Mouse (Mus musculus) MEL (cell line): Measurements from ENCODE around the gene Thada. TPM values are rescaled to one million over a fixed set of nuclear protein-coding genes. Genes with fewer than 3 reads are reported as not detected.

Experiments
- DNase-seq: peaks from one replicate; pipeline ENCODE4 v3.0.0; 2011; ENCODE audit warnings: low read depth, low spot score
- H3K27ac ChIP-seq: 2 replicates; pipeline ENCODE4 v1.5.1; 2012; ENCODE audit warnings: low read depth, mild to moderate bottlenecking, control low read depth, low read length, moderate library complexity; ENCODE audit not compliant: control insufficient read depth
- H3K27me3 ChIP-seq, 2 experiments: fragments of 150-350 bp in 1 of 2; sonication (generic) in 1 of 2; 2 replicates each; pipeline ENCODE4 v1.6.1; 2012; ENCODE audit warnings: low read length in 2 of 2, mild to moderate bottlenecking in 2 of 2, improper control_type of control experiment in 1 of 2, moderate library complexity in 1 of 2; ENCODE audit not compliant: insufficient read depth in 2 of 2, control insufficient read depth in 1 of 2
- H3K36me3 ChIP-seq, 2 experiments: 2 replicates each; pipeline ENCODE4 v1.6.1; 2012 to 2014; ENCODE audit warnings: low read length in 2 of 2, improper control_type of control experiment in 1 of 2, inconsistent platforms in 1 of 2, mild to moderate bottlenecking in 1 of 2; ENCODE audit not compliant: insufficient read depth in 2 of 2, control insufficient read depth in 1 of 2
- H3K4me1 ChIP-seq, 2 experiments: fragments of 150-350 bp in 1 of 2; sonication (generic) in 1 of 2; 2 replicates each; pipeline ENCODE4 v1.6.1; 2012; ENCODE audit warnings: low read length in 2 of 2, improper control_type of control experiment in 1 of 2, mild to moderate bottlenecking in 1 of 2; ENCODE audit not compliant: insufficient read depth in 2 of 2, control insufficient read depth in 1 of 2
- H3K4me3 ChIP-seq, 2 experiments: fragments of 150-350 bp in 1 of 2; sonication (generic) in 1 of 2; 2 replicates each; pipeline ENCODE4 v1.5.1; 2012; ENCODE audit warnings: low read depth in 2 of 2, low read length in 2 of 2, mild to moderate bottlenecking in 2 of 2, moderate library complexity in 2 of 2, control low read depth in 1 of 2, improper control_type of control experiment in 1 of 2; ENCODE audit not compliant: control insufficient read depth in 1 of 2, insufficient read depth in 1 of 2
- H3K79me2 ChIP-seq: 2 replicates; pipeline ENCODE4 v1.6.1; 2012; ENCODE audit warnings: mild to moderate bottlenecking, low read length, moderate library complexity; ENCODE audit not compliant: control insufficient read depth, poor library complexity, insufficient read depth
- H3K9ac ChIP-seq: 2 replicates; pipeline ENCODE4 v1.6.1; 2012; ENCODE audit warnings: low read depth, mild to moderate bottlenecking, control low read depth, low read length, moderate library complexity; ENCODE audit not compliant: control insufficient read depth, poor library complexity, severe bottlenecking
- H3K9me3 ChIP-seq: fragments of 150-350 bp; sonication (generic); replicated peaks from 2 replicates; pipeline ENCODE4 v1.6.1; 2012; ENCODE audit warnings: mild to moderate bottlenecking, low read length, improper control_type of control experiment, moderate library complexity; ENCODE audit not compliant: insufficient read depth
- CHD1 ChIP-seq: IDR thresholded peaks from 2 replicates; pipeline ENCODE4 v1.6.1; 2012; ENCODE audit warnings: low read depth, mild to moderate bottlenecking, inconsistent platforms, low read length, improper control_type of control experiment
- E2F4 ChIP-seq: IDR thresholded peaks from 2 replicates; pipeline ENCODE4 v1.6.1; 2011; ENCODE audit warnings: low read depth, low read length, improper control_type of control experiment, borderline replicate concordance
- ELF1 ChIP-seq: IDR thresholded peaks from 2 replicates; pipeline ENCODE4 v1.6.1; 2014; ENCODE audit warnings: low read depth, mild to moderate bottlenecking, inconsistent platforms, low read length, improper control_type of control experiment, moderate library complexity
- GABPA ChIP-seq: IDR thresholded peaks from 2 replicates; pipeline ENCODE4 v1.6.1; 2012; ENCODE audit warnings: low read depth, mild to moderate bottlenecking, inconsistent platforms, low read length, improper control_type of control experiment, moderate library complexity
- GATA1 ChIP-seq: IDR thresholded peaks from 2 replicates; pipeline ENCODE4 v1.6.1; 2011; ENCODE audit warnings: low read depth, low read length, improper control_type of control experiment
- HCFC1 ChIP-seq: IDR thresholded peaks from 2 replicates; pipeline ENCODE4 v1.6.1; 2012; ENCODE audit warnings: low read depth, mild to moderate bottlenecking, inconsistent platforms, low read length, improper control_type of control experiment, moderate library complexity
- JUND ChIP-seq: IDR thresholded peaks from 2 replicates; pipeline ENCODE4 v1.6.1; 2011; ENCODE audit warnings: low read depth, mild to moderate bottlenecking, improper control_type of control experiment, low read length
- KAT2A ChIP-seq: conservative IDR thresholded peaks from 2 replicates; pipeline ENCODE4 v1.6.1; 2012; ENCODE audit warnings: low read depth, low read length, improper control_type of control experiment, inconsistent platforms
- MAFK ChIP-seq: IDR thresholded peaks from 2 replicates; pipeline ENCODE4 v1.6.1; 2011; ENCODE audit warnings: low read depth, mild to moderate bottlenecking, low read length, improper control_type of control experiment, borderline replicate concordance
- MAZ ChIP-seq: IDR thresholded peaks from 2 replicates; pipeline ENCODE4 v1.6.1; 2012; ENCODE audit warnings: low read depth, mild to moderate bottlenecking, inconsistent platforms, low read length, improper control_type of control experiment
- MEF2A ChIP-seq: IDR thresholded peaks from 2 replicates; pipeline ENCODE4 v1.6.1; 2014; ENCODE audit warnings: low read depth, mild to moderate bottlenecking, inconsistent platforms, low read length, improper control_type of control experiment; ENCODE audit not compliant: poor library complexity, insufficient replicate concordance, severe bottlenecking; ENCODE audit errors: extremely low read depth
- MYC ChIP-seq: IDR thresholded peaks from 2 replicates; pipeline ENCODE4 v1.6.1; 2011; ENCODE audit warnings: low read depth, mild to moderate bottlenecking, low read length, improper control_type of control experiment, moderate library complexity
- NRF1 ChIP-seq: IDR thresholded peaks from 2 replicates; pipeline ENCODE4 v1.6.1; 2014; ENCODE audit warnings: low read depth, mild to moderate bottlenecking, inconsistent platforms, low read length, improper control_type of control experiment, moderate library complexity; ENCODE audit not compliant: poor library complexity, insufficient read depth, severe bottlenecking
- POLR2AphosphoS2 ChIP-seq: IDR thresholded peaks from 2 replicates; pipeline ENCODE4 v1.6.1; 2011; ENCODE audit warnings: low read length, improper control_type of control experiment
- RCOR1 ChIP-seq: IDR thresholded peaks from 2 replicates; pipeline ENCODE4 v1.6.1; 2012; ENCODE audit warnings: low read depth, mild to moderate bottlenecking, inconsistent platforms, low read length, improper control_type of control experiment
- SIN3A ChIP-seq: IDR thresholded peaks from 2 replicates; pipeline ENCODE4 v1.6.1; 2012; ENCODE audit warnings: low read length, improper control_type of control experiment, inconsistent platforms
- SMC3 ChIP-seq: IDR thresholded peaks from 2 replicates; pipeline ENCODE4 v1.6.1; 2011; ENCODE audit warnings: low read depth, low read length, improper control_type of control experiment
- TAL1 ChIP-seq: IDR thresholded peaks from 2 replicates; pipeline ENCODE4 v1.6.1; 2012; ENCODE audit warnings: mild to moderate bottlenecking, inconsistent platforms, low read length, moderate library complexity, mixed read lengths
- TCF12 ChIP-seq: IDR thresholded peaks from 2 replicates; pipeline ENCODE4 v1.6.1; 2014; ENCODE audit warnings: low read depth, mild to moderate bottlenecking, inconsistent platforms, low read length, improper control_type of control experiment, moderate library complexity
- ZKSCAN1 ChIP-seq: IDR thresholded peaks from 2 replicates; pipeline ENCODE4 v1.6.1; 2012; ENCODE audit warnings: low read depth, mild to moderate bottlenecking, inconsistent platforms, low read length, improper control_type of control experiment, moderate library complexity
- ZNF384 ChIP-seq: IDR thresholded peaks from 2 replicates; pipeline ENCODE4 v1.6.1; 2012; ENCODE audit warnings: low read depth, mild to moderate bottlenecking, inconsistent platforms, low read length, improper control_type of control experiment
- polyA plus RNA-seq, 2 experiments: library from polyadenylated mRNA; stranded (reverse) in 1 of 2; unstranded in 1 of 2; fragments of >175 nt in 1 of 2; fragments of >200 nt in 1 of 2; gene quantifications; 2 replicates each; pipeline versions ENCODE4 v1.2.1 to v1.2.4; 2012; ENCODE audit warnings: low replicate concordance in 2 of 2, low read depth in 1 of 2; ENCODE audit not compliant: insufficient read length in 2 of 2, insufficient read depth in 1 of 2, missing spikeins in 1 of 2
- total RNA-seq: library from RNA; depleted of rRNA; stranded (reverse); fragments of 300-350 nt; gene quantifications from 2 replicates; pipeline ENCODE4 v1.2.3, GENCODE M21; 2012

Thada gene
- total and polyA plus RNA-seq, 3 experiments = 19.8 to 20.6 TPM; not detected in 1

DNA sequence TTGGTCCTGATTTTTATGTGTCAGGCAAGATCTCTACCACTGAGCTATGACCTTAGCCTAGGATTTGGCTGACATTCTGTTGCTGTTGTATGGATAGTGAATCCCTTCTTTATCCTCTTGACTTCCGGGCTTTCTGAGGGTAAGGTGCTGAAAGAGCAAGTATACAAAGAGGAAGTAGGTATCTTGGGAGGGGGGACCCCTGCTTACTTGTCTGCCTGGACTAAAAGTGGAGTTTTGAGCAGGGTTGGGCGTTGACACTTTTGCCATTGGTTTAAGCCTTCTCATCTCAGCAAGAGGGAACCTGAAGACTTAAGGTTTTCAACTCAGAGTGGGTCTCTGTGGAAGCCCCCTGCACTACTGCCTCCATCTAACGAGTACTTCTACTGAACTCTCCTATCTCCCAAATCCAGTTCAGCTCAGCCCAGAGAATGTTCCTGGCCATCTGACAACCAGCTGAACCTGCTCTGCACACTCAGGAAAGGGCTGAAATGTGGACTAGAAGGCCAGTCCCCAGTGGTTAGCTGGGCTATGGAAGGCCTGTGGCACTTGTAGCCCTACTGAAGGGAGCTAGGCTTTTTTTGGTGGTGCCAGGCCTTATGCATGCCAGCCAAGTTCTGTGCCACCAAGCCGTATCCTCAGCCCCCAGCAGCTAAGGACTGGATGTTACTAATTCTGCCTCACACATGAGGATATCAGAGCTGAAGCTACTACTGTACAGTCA is 271.6 kb downstream of the Thada start:
- Histone ChIP-seq H3K27me3 (no peaks in the 10 kb centered on the region), H3K9me3 (no peaks in the 10 kb centered on the region), H3K79me2 (peaks cover 7% of the 10 kb centered on the region), H3K4me1 (peaks cover 6 to 14% of the 10 kb centered on the region in 2 experiments), H3K4me3 (no peak overlapping the region), H3K36me3 (peaks cover 0 to 9% of the 10 kb centered on the region in 2 experiments; a peak in 2 of 4 replicates), H3K9ac (no peak overlapping the region), H3K27ac (no peak overlapping the region)
- TF ChIP-seq JUND (no peak), MEF2A (no peak), POLR2AphosphoS2 (no peak), SMC3 (no peak), TCF12 (no peak), ZKSCAN1 (no peak), TAL1 (no peak)
- no peak for DNase-seq

DNA sequence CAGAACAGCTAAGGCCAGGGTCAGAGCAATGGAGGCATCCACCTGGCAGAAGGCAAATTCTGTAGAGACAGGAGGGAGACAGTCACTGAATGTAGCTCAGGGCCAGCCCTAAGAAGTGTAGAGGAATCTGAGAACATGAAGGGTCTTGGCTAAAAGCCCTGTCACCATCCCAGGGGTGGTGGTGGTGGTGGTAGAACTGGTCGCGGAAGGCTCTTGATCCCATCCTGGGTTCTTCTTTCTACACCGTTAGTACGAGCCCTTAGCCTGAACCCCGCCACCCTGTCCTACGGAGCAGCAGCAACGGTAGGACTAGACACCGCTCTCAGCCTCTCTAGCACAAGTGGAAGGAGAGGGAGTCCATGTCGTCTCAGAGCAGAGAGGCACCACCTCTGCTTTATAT is 272.6 kb downstream of the Thada start:
- H3K27ac ChIP-seq = no peak overlapping the region
- H3K4me1 ChIP-seq = peaks cover 10 to 23% of the 10 kb centered on the region in 2 experiments
- H3K36me3 ChIP-seq = peaks cover 0 to 13% of the 10 kb centered on the region in 2 experiments; a peak in 2 of 4 replicates
- H3K27me3 ChIP-seq = no peaks in the 10 kb centered on the region
- no peak overlapping the region for H3K9ac ChIP-seq
- H3K79me2 ChIP-seq = peaks cover 17% of the 10 kb centered on the region
- H3K4me3 ChIP-seq = no peak overlapping the region
- H3K9me3 ChIP-seq = no peaks in the 10 kb centered on the region
- TF ChIP-seq GABPA (no peak), SIN3A (no peak), POLR2AphosphoS2 (no peak), MAZ (no peak), GATA1 (no peak), CHD1 (no peak), E2F4 (no peak), MAFK (no peak), MYC (no peak), NRF1 (no peak), JUND (no peak), KAT2A (no peak), HCFC1 (no peak), ZNF384 (no peak), RCOR1 (no peak), ELF1 (no peak)
- DNase-seq = no peak
